Mouse (Mus musculus) midbrain, postnatal 0 days (tissue): ENCODE measurements around the gene Ryr3. TPM values are rescaled to one million over a fixed set of nuclear protein-coding genes. Genes with fewer than 3 reads are reported as not detected.

Source experiments
- ATAC-seq: fragments of 200-750 bp; cut with Nextera tagmentation; 2 replicates; pipeline ENCODE4 v1.8.0; 2017; ENCODE audit warnings: moderate number of reproducible peaks, mild to moderate bottlenecking, moderate TSS enrichment, moderate library complexity; ENCODE audit not compliant: low FRiP score
- DNase-seq: peaks from one replicate; pipeline ENCODE4 v3.0.0-alpha.2; 2015; ENCODE audit warnings: low spot score
- H3K27ac ChIP-seq: fragments of 300-500 bp; sonication (generic); 2 replicates; pipeline ENCODE4 v1.5.1; 2014; ENCODE audit warnings: low read depth, mild to moderate bottlenecking, low read length, mixed read lengths
- H3K27me3 ChIP-seq: fragments of 300-500 bp; sonication (generic); 2 replicates; pipeline ENCODE4 v1.6.1; 2014; ENCODE audit warnings: low read length, control low read depth, mixed read lengths; ENCODE audit not compliant: insufficient read depth
- H3K36me3 ChIP-seq: fragments of 300-500 bp; sonication (generic); 2 replicates; pipeline ENCODE4 v1.6.1; 2014; ENCODE audit warnings: low read length, control low read depth, mixed read lengths; ENCODE audit not compliant: insufficient read depth
- H3K4me1 ChIP-seq: fragments of 300-500 bp; sonication (generic); 2 replicates; pipeline ENCODE4 v1.6.1; 2014; ENCODE audit warnings: mild to moderate bottlenecking, control low read depth, antibody characterized with exemption, low read length, mixed read lengths; ENCODE audit not compliant: insufficient read depth
- H3K4me2 ChIP-seq: fragments of 300-500 bp; sonication (generic); 2 replicates; pipeline ENCODE4 v1.6.1; 2014; ENCODE audit warnings: low read depth, mild to moderate bottlenecking, low read length, mixed read lengths; ENCODE audit not compliant: poor library complexity, severe bottlenecking
- H3K4me3 ChIP-seq: fragments of 300-500 bp; sonication (generic); 2 replicates; pipeline ENCODE4 v1.5.1; 2014; ENCODE audit warnings: low read depth, mild to moderate bottlenecking, low read length, moderate library complexity
- H3K9ac ChIP-seq: fragments of 300-500 bp; sonication (generic); replicated peaks from 2 replicates; pipeline ENCODE4 v1.6.1; 2014; ENCODE audit warnings: mild to moderate bottlenecking, low read length, moderate library complexity, mixed read lengths; ENCODE audit not compliant: poor library complexity, severe bottlenecking
- H3K9me3 ChIP-seq: fragments of 300-500 bp; sonication (generic); 2 replicates; pipeline ENCODE4 v1.6.1; 2016; ENCODE audit warnings: low read length, control low read depth
- CTCF ChIP-seq: IDR thresholded peaks from 2 replicates; pipeline ENCODE4 v1.5.1; 2016; ENCODE audit warnings: antibody characterized with exemption, mild to moderate bottlenecking
- WGBS: fragments of 180-500 bp; shearing (Covaris S2); extraction: QIAGEN DNeasy Blood & Tissue Kit; methylation state at CpG from one replicate; pipeline ENCODE4 v1.1.7; 2014; 5-methylcytosine and 5-hydroxymethylcytosine counted together
- polyA plus RNA-seq: library from polyadenylated mRNA; unstranded; fragments of >200 nt; fragmentation: Nextera tagmentation; extraction: Ambion mirVana; gene quantifications from 2 replicates; pipeline ENCODE4 v1.2.1, GENCODE M21; 2015
- total RNA-seq: library from RNA; depleted of rRNA; stranded (reverse); fragments of >200 nt; gene quantifications from 2 replicates; pipeline ENCODE4 v1.2.3, GENCODE M21; 2014

The Ryr3 gene
- total and polyA plus RNA-seq, 2 experiments from 2014 or later, result 5.9 to 15.3 TPM

DNA sequence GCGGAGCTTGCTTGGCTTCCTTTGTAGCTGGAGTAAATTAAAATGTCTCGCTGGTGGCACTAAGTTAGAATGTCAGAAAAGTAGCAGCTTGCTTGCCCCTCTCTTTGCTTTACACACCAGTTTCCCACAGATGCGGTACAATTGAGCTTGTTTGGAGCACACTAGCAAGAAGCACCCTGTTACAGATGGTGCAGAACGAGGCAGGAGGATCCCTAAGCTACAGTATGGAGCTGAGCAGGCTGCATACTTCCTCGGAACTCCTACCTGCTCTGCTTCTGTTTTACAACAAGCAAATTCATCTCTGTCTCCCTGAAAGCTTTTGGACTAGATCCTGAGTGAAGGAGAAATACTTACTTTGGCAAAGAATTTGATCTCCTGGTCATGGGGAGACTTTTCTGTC lies 465.5 kb downstream of the Ryr3 start:
- Histone ChIP-seq H3K4me2 (no peak overlapping the region), H3K27me3 (no peaks in the 10 kb centered on the region), H3K9me3 (no peaks in the 10 kb centered on the region), H3K36me3 (no peaks in the 10 kb centered on the region), H3K4me1 (no peaks in the 10 kb centered on the region), H3K4me3 (no peak overlapping the region), H3K27ac (no peak overlapping the region), H3K9ac (no peak overlapping the region)
- no peak for ATAC-seq
- no peak for DNase-seq
- WGBS, result 79% methylated on average over 5 of the region's 5 CpGs
- TF ChIP-seq CTCF, result no peak

- Histone ChIP-seq H3K4me1 (no peaks in the 10 kb centered on the region), H3K4me3 (no peak overlapping the region), H3K9me3 (no peaks in the 10 kb centered on the region), H3K36me3 (no peaks in the 10 kb centered on the region), H3K9ac (no peak overlapping the region), H3K27ac (no peak overlapping the region), H3K27me3 (no peaks in the 10 kb centered on the region), H3K4me2 (no peak overlapping the region)
- 86% methylated on average over 1 of the region's 1 CpGs for WGBS
- DNase-seq, result no peak
- no peak for TF ChIP-seq CTCF
- ATAC-seq, result no peak
Measured at GRCm38 (mm10) chr2:112748532-112748931, 468.4 kb downstream of the Ryr3 start.

DNA sequence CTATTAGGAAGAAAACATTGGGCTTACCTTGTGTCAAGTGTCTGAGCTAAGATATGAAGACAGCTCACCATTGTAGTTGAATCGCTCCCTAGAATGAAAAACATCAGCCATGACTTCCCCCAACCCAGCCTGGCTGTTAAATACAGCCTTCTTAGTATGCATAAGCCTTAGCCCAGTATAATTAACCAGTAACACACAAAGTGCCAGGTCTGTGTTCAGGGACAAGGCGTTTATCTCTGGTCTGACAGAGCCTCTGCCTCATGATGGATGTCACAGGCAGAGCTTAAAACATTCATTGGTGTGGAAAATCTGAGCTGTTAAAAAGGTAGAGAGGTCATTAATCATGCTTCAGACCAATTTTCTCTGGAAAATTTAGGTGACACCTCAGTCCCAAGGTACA lies 484.0 kb downstream of the Ryr3 start:
- DNase-seq (peak; percentile 29), ATAC-seq (no peak)
- Histone ChIP-seq H3K27me3 (no peaks in the 10 kb centered on the region), H3K4me2 (no peak overlapping the region), H3K36me3 (no peaks in the 10 kb centered on the region), H3K27ac (no peak overlapping the region), H3K4me1 (no peaks in the 10 kb centered on the region), H3K9ac (no peak overlapping the region), H3K4me3 (no peak overlapping the region), H3K9me3 (no peaks in the 10 kb centered on the region)
- WGBS, result 44% methylated on average over 2 of the region's 2 CpGs
- TF ChIP-seq CTCF, result no peak

DNA sequence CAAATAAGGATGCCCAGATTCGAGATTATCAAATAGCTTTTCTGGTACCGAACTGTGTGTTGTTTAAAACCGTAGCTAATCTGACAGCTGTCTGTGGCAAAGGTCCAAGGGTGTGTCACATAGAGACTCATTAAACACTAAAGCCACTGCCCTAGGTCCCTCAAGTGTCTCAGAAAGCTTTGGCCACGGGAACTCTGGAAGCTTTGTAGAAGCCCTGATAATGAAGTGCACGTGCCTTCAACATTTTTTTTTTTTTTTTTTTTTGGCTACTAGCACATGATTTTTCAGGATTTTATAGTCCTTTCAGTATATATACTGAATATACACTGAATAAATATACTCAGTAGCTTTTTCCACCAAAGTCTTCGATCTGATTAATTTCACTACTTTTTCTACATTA lies 489.1 kb downstream of the Ryr3 start:
- no peak for TF ChIP-seq CTCF
- H3K9me3 ChIP-seq, result no peaks in the 10 kb centered on the region
- peak; percentile 15 for DNase-seq
- no peak overlapping the region for H3K27ac ChIP-seq
- H3K36me3 ChIP-seq, result no peaks in the 10 kb centered on the region
- H3K27me3 ChIP-seq, result no peaks in the 10 kb centered on the region
- no peak overlapping the region for H3K4me2 ChIP-seq
- WGBS, result 41% methylated on average over 6 of the region's 6 CpGs
- no peaks in the 10 kb centered on the region for H3K4me1 ChIP-seq
- no peak overlapping the region for H3K4me3 ChIP-seq
- ATAC-seq, result no peak
- no peak overlapping the region for H3K9ac ChIP-seq

DNA sequence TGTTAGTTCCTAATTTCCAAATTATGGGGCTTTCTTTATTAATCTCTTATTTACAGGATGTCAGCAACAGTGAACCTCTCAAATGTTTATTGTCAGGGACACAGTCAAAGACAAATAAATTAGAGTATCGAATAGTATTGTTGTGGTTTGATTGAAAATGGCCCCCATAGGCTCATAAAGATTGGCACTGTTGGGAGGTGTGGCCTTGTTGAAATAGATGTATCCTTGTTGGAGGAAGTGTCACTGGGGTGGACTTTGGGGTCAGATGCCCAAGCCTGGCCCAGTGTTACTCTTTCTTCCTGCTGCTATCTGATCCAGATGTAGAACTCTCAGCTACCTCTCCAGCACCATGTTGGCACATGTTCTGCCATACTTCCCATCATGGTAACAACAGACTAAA lies 495.7 kb downstream of the Ryr3 start:
- DNase-seq (no peak), ATAC-seq (no peak)
- TF ChIP-seq CTCF, result no peak
- Histone ChIP-seq H3K36me3 (no peaks in the 10 kb centered on the region), H3K4me1 (no peaks in the 10 kb centered on the region), H3K4me2 (no peak overlapping the region), H3K9ac (no peak overlapping the region), H3K27ac (no peak overlapping the region), H3K9me3 (no peaks in the 10 kb centered on the region), H3K27me3 (no peaks in the 10 kb centered on the region), H3K4me3 (no peak overlapping the region)
- 74% methylated on average over 1 of the region's 1 CpGs for WGBS

DNA sequence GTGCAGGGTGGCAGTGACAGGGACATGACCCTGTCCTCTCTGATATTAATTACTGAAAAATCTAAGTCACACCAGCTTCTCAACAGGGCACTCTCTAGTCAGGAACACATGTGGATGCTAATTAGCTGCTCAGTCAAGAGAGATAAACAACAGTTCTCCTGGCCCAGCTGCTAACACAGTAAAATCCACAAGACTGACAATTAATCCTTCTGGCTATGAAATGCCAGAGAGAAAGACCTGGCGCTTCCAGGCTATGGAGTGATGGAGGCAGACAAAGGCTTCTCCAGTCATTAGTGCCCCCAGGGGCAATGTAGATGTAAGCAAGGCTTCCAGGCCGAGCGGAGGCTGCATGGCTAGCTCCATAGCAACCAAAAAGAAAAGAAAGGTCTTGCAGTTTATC lies 496.2 kb downstream of the Ryr3 start:
- Histone ChIP-seq H3K27me3 (no peaks in the 10 kb centered on the region), H3K9me3 (no peaks in the 10 kb centered on the region), H3K9ac (no peak overlapping the region), H3K4me3 (no peak overlapping the region), H3K4me1 (no peaks in the 10 kb centered on the region), H3K27ac (0 out of 2 replicates have a peak overlapping the region, but pooled peaks have one; percentile 43), H3K4me2 (no peak overlapping the region), H3K36me3 (no peaks in the 10 kb centered on the region)
- ATAC-seq, result peak; percentile 67; the same call in 1 of the 2 replicates
- TF ChIP-seq CTCF, result no peak
- DNase-seq, result peak; percentile 58
- WGBS, result 20% methylated on average over 3 of the region's 3 CpGs
